Mouse (Mus musculus): ENCODE data around the gene Lman1l. TPM values are rescaled to one million over a fixed set of nuclear protein-coding genes. Genes with fewer than 3 reads are reported as not detected.

Lman1l gene
- polyA plus RNA-seq, 1 experiment from 2014 or later: not detected

DNA sequence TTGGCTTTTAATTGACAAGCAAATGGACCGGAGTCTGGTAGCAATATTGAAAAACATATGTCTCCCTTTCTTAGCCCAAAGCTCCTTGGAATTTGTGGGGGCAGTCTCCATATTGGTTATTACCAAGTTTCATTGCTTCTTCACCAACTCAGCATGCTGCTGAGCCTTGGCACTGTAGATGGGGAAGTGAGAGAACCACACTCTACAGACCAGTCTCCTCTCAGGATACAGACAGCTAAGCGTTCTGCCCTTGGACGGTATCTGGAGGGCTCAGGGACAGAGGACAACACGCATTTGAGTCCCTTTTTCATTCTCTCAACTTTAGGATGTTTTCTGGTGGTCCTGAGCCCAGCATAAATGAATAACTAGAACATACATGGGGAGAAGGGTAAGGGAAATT lies 61.9 kb downstream of the Lman1l start:
- no peaks in the 10 kb centered on the region for H3K27me3 ChIP-seq (ENCODE audit: poor library complexity, severe bottlenecking)
- DNase-seq (ENCODE audit: extremely low spot score, low spot score): no peak
- H3K4me3 ChIP-seq: no peak overlapping the region
- no peaks in the 10 kb centered on the region for H3K9me3 ChIP-seq
- H3K4me1 ChIP-seq: peaks cover 41% of the 10 kb centered on the region
- H3K36me3 ChIP-seq (replicated peaks): no peaks in the 10 kb centered on the region
- 93% methylated on average over 4 of the region's 4 CpGs for WGBS
- H3K27ac ChIP-seq: no peak overlapping the region

GRCm38 (mm10) chr9:57557215-57557614 lies 63.4 kb downstream of the Lman1l start:
- H3K4me1 ChIP-seq: peaks cover 40% of the 10 kb centered on the region
- no peak overlapping the region for H3K4me3 ChIP-seq
- no peak overlapping the region for H3K27ac ChIP-seq
- H3K27me3 ChIP-seq (ENCODE audit: poor library complexity, severe bottlenecking): no peaks in the 10 kb centered on the region
- 83% methylated on average over 3 of the region's 3 CpGs for WGBS
- H3K36me3 ChIP-seq (replicated peaks): no peaks in the 10 kb centered on the region
- no peak for DNase-seq (ENCODE audit: extremely low spot score, low spot score)
- H3K9me3 ChIP-seq: no peaks in the 10 kb centered on the region

Other genes starting within 250 kb of the Lman1l start
- 24.8 and 25.6 TPM in 2 replicates for gene Ppcdc, start 180.7 kb downstream of the Lman1l start, polyA plus RNA-seq (2016; fragmentation: Nextera tagmentation; extraction: Ambion mirVana)
- gene Scamp5, start 152.7 kb downstream of the Lman1l start, polyA plus RNA-seq (2016; fragmentation: Nextera tagmentation; extraction: Ambion mirVana): 12.9 and 15.5 TPM in 2 replicates
- 1.2 and 1.4 TPM in 2 replicates for gene Rpp25, start 116.7 kb downstream of the Lman1l start, polyA plus RNA-seq (2016; fragmentation: Nextera tagmentation; extraction: Ambion mirVana)
- 686 and 693 TPM in 2 replicates for gene Cox5a, start 99.5 kb downstream of the Lman1l start, polyA plus RNA-seq (2016; fragmentation: Nextera tagmentation; extraction: Ambion mirVana)
- 17.7 and 18.7 TPM in 2 replicates for gene Fam219b, start 83.2 kb downstream of the Lman1l start, polyA plus RNA-seq (2016; fragmentation: Nextera tagmentation; extraction: Ambion mirVana)
- 63.2 and 66.9 TPM in 2 replicates for gene Mpi, start 68.0 kb downstream of the Lman1l start, polyA plus RNA-seq (2016; fragmentation: Nextera tagmentation; extraction: Ambion mirVana)
- gene Scamp2, start 59.8 kb downstream of the Lman1l start, polyA plus RNA-seq (2016; fragmentation: Nextera tagmentation; extraction: Ambion mirVana): 51.1 and 52.8 TPM in 2 replicates
- 12.8 and 14.7 TPM in 2 replicates for gene Ulk3, start 31.3 kb downstream of the Lman1l start, polyA plus RNA-seq (2016; fragmentation: Nextera tagmentation; extraction: Ambion mirVana)
- 1.9 and 2.9 TPM in 2 replicates for gene Cplx3, start 14.5 kb downstream of the Lman1l start, polyA plus RNA-seq (2016; fragmentation: Nextera tagmentation; extraction: Ambion mirVana)
- 28.8 and 33.9 TPM in 2 replicates for gene Csk, start 32.9 kb upstream of the Lman1l start, polyA plus RNA-seq (2016; fragmentation: Nextera tagmentation; extraction: Ambion mirVana)
- not detected in 2 replicates for gene Cyp1a2, start 62.9 kb upstream of the Lman1l start, polyA plus RNA-seq (2016; fragmentation: Nextera tagmentation; extraction: Ambion mirVana)
- 0.14 TPM in 1 of 2 replicates, not detected in the other for gene Cyp1a1, start 67.2 kb upstream of the Lman1l start, polyA plus RNA-seq (2016; fragmentation: Nextera tagmentation; extraction: Ambion mirVana)
- 42.8 and 43.9 TPM in 2 replicates for gene Edc3, start 87.8 kb upstream of the Lman1l start, polyA plus RNA-seq (2016; fragmentation: Nextera tagmentation; extraction: Ambion mirVana)
- gene Clk3, start 145.1 kb upstream of the Lman1l start, polyA plus RNA-seq (2016; fragmentation: Nextera tagmentation; extraction: Ambion mirVana): 92.5 and 95.1 TPM in 2 replicates
- 41.0 and 41.7 TPM in 2 replicates for gene Arid3b, start 216.0 kb upstream of the Lman1l start, polyA plus RNA-seq (2016; fragmentation: Nextera tagmentation; extraction: Ambion mirVana)